16 mouse cellular contexts compared by ENCODE assay signal in the genomic region with DNA sequence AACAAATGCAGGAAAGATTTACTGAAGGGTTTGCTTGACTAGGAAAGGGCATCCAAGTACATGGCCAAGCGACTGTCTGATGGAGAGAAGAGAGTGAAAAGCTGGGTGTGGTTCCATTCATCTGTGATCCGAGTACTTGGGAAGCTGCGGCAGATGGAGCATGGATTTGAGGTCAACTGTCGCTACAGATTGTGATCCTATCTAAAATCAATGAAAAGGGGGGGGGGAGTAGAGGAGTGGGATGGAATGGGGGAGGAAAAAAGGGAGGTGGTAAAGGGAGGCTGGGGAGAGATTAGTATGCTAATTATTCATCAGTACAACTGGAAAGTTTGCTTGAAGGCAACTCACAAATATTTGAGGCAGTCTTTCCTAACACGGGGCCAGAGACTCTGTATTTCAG.
"Had no signal": no experiment of that assay in that cellular context is flagged by ENCODE, and none has a peak within 500 bp of the region (broad histone marks: within the 10 kb centered on the region; RNA-seq: fewer than 3 reads in every experiment).

No protein-coding gene starts in this region.

- H3K4me2 ChIP-seq: neural tube, embryonic 12.5 days; neural tube, embryonic 13.5 days; neural tube, embryonic 15.5 days; stomach, embryonic 15.5 days had no signal

- H3K36me3 ChIP-seq: neural tube, embryonic 12.5 days; neural tube, embryonic 13.5 days; neural tube, embryonic 15.5 days; stomach, embryonic 15.5 days had no signal

- DNase-seq: right cerebral cortex, adult 18-20 months; right cerebral cortex, postnatal 14 days; right cerebral cortex, postnatal 25 days; right cerebral cortex, postnatal 4 days; spleen, adult 18-20 months; thymus, adult 18-20 months; thymus, adult 2 months; thymus, postnatal 14 days; thymus, postnatal 25 days; thymus, postnatal 36 days; thymus, postnatal 4 days had no signal

- H3K27ac ChIP-seq: neural tube, embryonic 12.5 days; neural tube, embryonic 13.5 days; neural tube, embryonic 15.5 days; stomach, embryonic 15.5 days; stomach, postnatal 0 days had no signal

- H3K4me3 ChIP-seq: neural tube, embryonic 12.5 days; neural tube, embryonic 13.5 days; neural tube, embryonic 15.5 days; stomach, embryonic 15.5 days had no signal

- H3K4me1 ChIP-seq: neural tube, embryonic 12.5 days; neural tube, embryonic 13.5 days; neural tube, embryonic 15.5 days; stomach, embryonic 15.5 days had no signal

- H3K9me3 ChIP-seq: neural tube, embryonic 12.5 days; neural tube, embryonic 13.5 days; neural tube, embryonic 15.5 days; stomach, embryonic 15.5 days had no signal

- H3K9ac ChIP-seq: neural tube, embryonic 12.5 days; neural tube, embryonic 13.5 days; neural tube, embryonic 15.5 days; stomach, embryonic 15.5 days had no signal

- H3K27me3 ChIP-seq: neural tube, embryonic 12.5 days; neural tube, embryonic 13.5 days; neural tube, embryonic 15.5 days; stomach, embryonic 15.5 days had no signal
